Mouse (Mus musculus) MEL (cell line): ENCODE measurements around the gene St6galnac5. TPM values are rescaled to one million over a fixed set of nuclear protein-coding genes. Genes with fewer than 3 reads are reported as not detected.

Source experiments
- DNase-seq: peaks from one replicate; pipeline ENCODE4 v3.0.0; 2011; ENCODE audit warnings: low read depth, low spot score
- H3K27ac ChIP-seq: 2 replicates; pipeline ENCODE4 v1.5.1; 2012; ENCODE audit warnings: low read depth, mild to moderate bottlenecking, control low read depth, low read length, moderate library complexity; ENCODE audit not compliant: control insufficient read depth
- H3K27me3 ChIP-seq, 2 experiments: fragments of 150-350 bp in 1 of 2; sonication (generic) in 1 of 2; 2 replicates each; pipeline ENCODE4 v1.6.1; 2012; ENCODE audit warnings: low read length in 2 of 2, mild to moderate bottlenecking in 2 of 2, improper control_type of control experiment in 1 of 2, moderate library complexity in 1 of 2; ENCODE audit not compliant: insufficient read depth in 2 of 2, control insufficient read depth in 1 of 2
- H3K36me3 ChIP-seq, 2 experiments: 2 replicates each; pipeline ENCODE4 v1.6.1; 2012 to 2014; ENCODE audit warnings: low read length in 2 of 2, improper control_type of control experiment in 1 of 2, inconsistent platforms in 1 of 2, mild to moderate bottlenecking in 1 of 2; ENCODE audit not compliant: insufficient read depth in 2 of 2, control insufficient read depth in 1 of 2
- H3K4me1 ChIP-seq, 2 experiments: fragments of 150-350 bp in 1 of 2; sonication (generic) in 1 of 2; 2 replicates each; pipeline ENCODE4 v1.6.1; 2012; ENCODE audit warnings: low read length in 2 of 2, improper control_type of control experiment in 1 of 2, mild to moderate bottlenecking in 1 of 2; ENCODE audit not compliant: insufficient read depth in 2 of 2, control insufficient read depth in 1 of 2
- H3K4me3 ChIP-seq, 2 experiments: fragments of 150-350 bp in 1 of 2; sonication (generic) in 1 of 2; 2 replicates each; pipeline ENCODE4 v1.5.1; 2012; ENCODE audit warnings: low read depth in 2 of 2, low read length in 2 of 2, mild to moderate bottlenecking in 2 of 2, moderate library complexity in 2 of 2, control low read depth in 1 of 2, improper control_type of control experiment in 1 of 2; ENCODE audit not compliant: control insufficient read depth in 1 of 2, insufficient read depth in 1 of 2
- H3K79me2 ChIP-seq: 2 replicates; pipeline ENCODE4 v1.6.1; 2012; ENCODE audit warnings: mild to moderate bottlenecking, low read length, moderate library complexity; ENCODE audit not compliant: control insufficient read depth, poor library complexity, insufficient read depth
- H3K9ac ChIP-seq: 2 replicates; pipeline ENCODE4 v1.6.1; 2012; ENCODE audit warnings: low read depth, mild to moderate bottlenecking, control low read depth, low read length, moderate library complexity; ENCODE audit not compliant: control insufficient read depth, poor library complexity, severe bottlenecking
- H3K9me3 ChIP-seq: fragments of 150-350 bp; sonication (generic); replicated peaks from 2 replicates; pipeline ENCODE4 v1.6.1; 2012; ENCODE audit warnings: mild to moderate bottlenecking, low read length, improper control_type of control experiment, moderate library complexity; ENCODE audit not compliant: insufficient read depth
- CHD1 ChIP-seq: IDR thresholded peaks from 2 replicates; pipeline ENCODE4 v1.6.1; 2012; ENCODE audit warnings: low read depth, mild to moderate bottlenecking, inconsistent platforms, low read length, improper control_type of control experiment
- CHD2 ChIP-seq: IDR thresholded peaks from 2 replicates; pipeline ENCODE4 v1.6.1; 2011; ENCODE audit warnings: low read length, improper control_type of control experiment
- GATA1 ChIP-seq: IDR thresholded peaks from 2 replicates; pipeline ENCODE4 v1.6.1; 2011; ENCODE audit warnings: low read depth, low read length, improper control_type of control experiment
- HCFC1 ChIP-seq: IDR thresholded peaks from 2 replicates; pipeline ENCODE4 v1.6.1; 2012; ENCODE audit warnings: low read depth, mild to moderate bottlenecking, inconsistent platforms, low read length, improper control_type of control experiment, moderate library complexity
- KAT2A ChIP-seq: conservative IDR thresholded peaks from 2 replicates; pipeline ENCODE4 v1.6.1; 2012; ENCODE audit warnings: low read depth, low read length, improper control_type of control experiment, inconsistent platforms
- MAZ ChIP-seq: IDR thresholded peaks from 2 replicates; pipeline ENCODE4 v1.6.1; 2012; ENCODE audit warnings: low read depth, mild to moderate bottlenecking, inconsistent platforms, low read length, improper control_type of control experiment
- MYB ChIP-seq: IDR thresholded peaks from 2 replicates; pipeline ENCODE4 v1.6.1; 2011; ENCODE audit warnings: mild to moderate bottlenecking, low read depth, low read length, improper control_type of control experiment
- NRF1 ChIP-seq: IDR thresholded peaks from 2 replicates; pipeline ENCODE4 v1.6.1; 2014; ENCODE audit warnings: low read depth, mild to moderate bottlenecking, inconsistent platforms, low read length, improper control_type of control experiment, moderate library complexity; ENCODE audit not compliant: poor library complexity, insufficient read depth, severe bottlenecking
- POLR2A ChIP-seq, 2 experiments: IDR thresholded peaks; 2 replicates each; pipeline ENCODE4 v1.6.1; 2011 to 2012; ENCODE audit warnings: low read length in 2 of 2, mild to moderate bottlenecking in 2 of 2, control low read depth in 1 of 2, improper control_type of control experiment in 1 of 2, low read depth in 1 of 2, moderate library complexity in 1 of 2; ENCODE audit not compliant: control insufficient read depth in 1 of 2, insufficient read depth in 1 of 2, poor library complexity in 1 of 2
- POLR2AphosphoS2 ChIP-seq: IDR thresholded peaks from 2 replicates; pipeline ENCODE4 v1.6.1; 2011; ENCODE audit warnings: low read length, improper control_type of control experiment
- RAD21 ChIP-seq: IDR thresholded peaks from 2 replicates; pipeline ENCODE4 v1.6.1; 2011; ENCODE audit warnings: mild to moderate bottlenecking, low read depth, low read length, improper control_type of control experiment
- SMC3 ChIP-seq: IDR thresholded peaks from 2 replicates; pipeline ENCODE4 v1.6.1; 2011; ENCODE audit warnings: low read depth, low read length, improper control_type of control experiment
- TBP ChIP-seq: IDR thresholded peaks from 2 replicates; pipeline ENCODE4 v1.8.0; 2011; ENCODE audit warnings: low read depth, low read length, improper control_type of control experiment
- ZKSCAN1 ChIP-seq: IDR thresholded peaks from 2 replicates; pipeline ENCODE4 v1.6.1; 2012; ENCODE audit warnings: low read depth, mild to moderate bottlenecking, inconsistent platforms, low read length, improper control_type of control experiment, moderate library complexity
- ZNF384 ChIP-seq: IDR thresholded peaks from 2 replicates; pipeline ENCODE4 v1.6.1; 2012; ENCODE audit warnings: low read depth, mild to moderate bottlenecking, inconsistent platforms, low read length, improper control_type of control experiment
- polyA plus RNA-seq, 2 experiments: library from polyadenylated mRNA; stranded (reverse) in 1 of 2; unstranded in 1 of 2; fragments of >175 nt in 1 of 2; fragments of >200 nt in 1 of 2; gene quantifications; 2 replicates each; pipeline versions ENCODE4 v1.2.1 to v1.2.4; 2012; ENCODE audit warnings: low replicate concordance in 2 of 2, low read depth in 1 of 2; ENCODE audit not compliant: insufficient read length in 2 of 2, insufficient read depth in 1 of 2, missing spikeins in 1 of 2
- total RNA-seq: library from RNA; depleted of rRNA; stranded (reverse); fragments of 300-350 nt; gene quantifications from 2 replicates; pipeline ENCODE4 v1.2.3, GENCODE M21; 2012

Gene St6galnac5
- total and polyA plus RNA-seq, 3 experiments = not detected

DNA sequence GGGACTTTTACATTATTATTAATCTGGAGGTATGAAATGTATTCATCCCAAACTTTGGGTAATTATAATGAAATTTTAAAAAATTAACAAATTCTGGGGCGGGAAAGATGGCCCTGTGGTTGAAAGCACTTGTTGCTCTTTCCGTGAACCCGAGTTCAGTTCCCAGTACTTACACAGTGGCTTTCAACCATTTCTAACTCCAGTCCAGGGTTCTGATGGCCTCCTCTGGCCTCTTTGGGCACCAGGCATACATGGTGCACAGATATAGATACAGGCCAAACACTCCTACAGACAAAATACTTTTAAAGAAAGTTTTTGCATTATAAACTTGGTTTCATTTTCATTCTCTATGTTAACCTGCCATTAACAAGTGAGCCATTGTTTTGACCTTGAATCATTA lies 68.4 kb downstream of the St6galnac5 start:
- TF ChIP-seq MYB (no peak), ZKSCAN1 (no peak), NRF1 (no peak), GATA1 (no peak), RAD21 (no peak), POLR2AphosphoS2 (no peak), CHD2 (no peak)

DNA sequence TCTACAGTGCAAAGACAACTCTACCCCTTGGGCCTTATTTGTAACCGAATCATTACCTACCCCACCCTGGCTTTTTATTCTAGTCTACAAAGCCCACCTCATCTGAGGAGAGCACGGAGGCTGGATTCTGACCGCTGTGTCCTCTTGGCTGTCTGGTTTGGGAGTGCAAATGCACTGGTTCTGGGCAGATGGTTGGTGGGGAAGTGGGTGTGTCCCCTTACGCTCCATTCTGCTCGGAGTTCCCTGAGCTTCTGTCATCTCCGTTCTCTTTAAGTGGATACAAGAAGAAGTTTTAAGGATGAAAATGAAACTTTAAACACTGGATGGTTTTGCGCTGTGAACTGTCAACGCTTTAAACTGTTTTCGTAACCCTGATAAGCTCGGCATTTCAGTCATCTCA lies 68.9 kb downstream of the St6galnac5 start:
- H3K27me3 ChIP-seq = no peaks in the 10 kb centered on the region
- no peaks in the 10 kb centered on the region for H3K36me3 ChIP-seq
- no peak overlapping the region for H3K27ac ChIP-seq
- H3K79me2 ChIP-seq = no peaks in the 10 kb centered on the region
- no peak for DNase-seq
- no peak overlapping the region for H3K9ac ChIP-seq
- TF ChIP-seq SMC3 (no peak), MAZ (no peak), KAT2A (no peak), ZNF384 (no peak), POLR2A (IDR thresholded peaks at IDR 0.05; ENCODE audit: control insufficient read depth in 1 of 2, insufficient read depth in 1 of 2, low read depth in 1 of 2, low read length in 2 of 2, poor library complexity in 1 of 2) (no peak), CHD1 (no peak), POLR2AphosphoS2 (no peak), HCFC1 (no peak), TBP (no peak)
- no peak overlapping the region for H3K4me3 ChIP-seq
- peaks cover 0 to 14% of the 10 kb centered on the region in 2 experiments; a peak in 1 of 4 replicates for H3K4me1 ChIP-seq
- H3K9me3 ChIP-seq = no peaks in the 10 kb centered on the region

More for the DNA sequence above, 68.4 kb downstream of the St6galnac5 start:
- H3K36me3 ChIP-seq = no peaks in the 10 kb centered on the region
- no peak overlapping the region for H3K27ac ChIP-seq
- H3K9ac ChIP-seq = no peak overlapping the region
- no peak overlapping the region for H3K4me3 ChIP-seq
- no peaks in the 10 kb centered on the region for H3K79me2 ChIP-seq
- DNase-seq = no peak
- no peaks in the 10 kb centered on the region; a peak in 1 of 4 replicates for H3K27me3 ChIP-seq
- peaks cover 0 to 14% of the 10 kb centered on the region in 2 experiments; a peak in 1 of 4 replicates for H3K4me1 ChIP-seq
- H3K9me3 ChIP-seq = no peaks in the 10 kb centered on the region
